Mouse (Mus musculus) cerebellum, postnatal 14 days (tissue): ENCODE data around the gene Chst15.

Experiments used
- DNase-seq, 2 experiments: peaks; one replicate each; pipeline ENCODE4 v3.0.0; 2021; ENCODE audit warnings: mixed read lengths in 2 of 2

Gene Chst15

DNA sequence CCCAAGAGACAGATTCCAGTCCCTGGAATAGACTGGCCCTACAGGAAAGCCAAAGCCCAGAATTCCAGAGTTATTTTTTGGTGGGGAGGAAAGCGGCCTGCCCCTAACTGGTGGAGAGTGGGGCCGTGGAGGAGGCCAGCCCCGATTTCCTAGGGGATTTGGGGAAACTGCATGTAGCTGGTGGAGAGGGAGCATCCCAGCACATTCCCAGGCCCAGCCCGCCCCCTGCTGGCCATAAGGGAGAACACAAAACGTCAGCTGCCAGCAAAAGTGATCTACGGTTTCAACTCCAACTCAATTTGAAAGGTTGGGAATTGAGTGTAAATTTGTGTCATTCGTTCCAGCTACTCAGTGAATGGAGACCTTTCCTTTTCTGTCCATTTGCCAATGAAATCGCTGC is 103.6 kb downstream of the Chst15 start:
- DNase-seq, result peak; percentile 88 to 89

DNA sequence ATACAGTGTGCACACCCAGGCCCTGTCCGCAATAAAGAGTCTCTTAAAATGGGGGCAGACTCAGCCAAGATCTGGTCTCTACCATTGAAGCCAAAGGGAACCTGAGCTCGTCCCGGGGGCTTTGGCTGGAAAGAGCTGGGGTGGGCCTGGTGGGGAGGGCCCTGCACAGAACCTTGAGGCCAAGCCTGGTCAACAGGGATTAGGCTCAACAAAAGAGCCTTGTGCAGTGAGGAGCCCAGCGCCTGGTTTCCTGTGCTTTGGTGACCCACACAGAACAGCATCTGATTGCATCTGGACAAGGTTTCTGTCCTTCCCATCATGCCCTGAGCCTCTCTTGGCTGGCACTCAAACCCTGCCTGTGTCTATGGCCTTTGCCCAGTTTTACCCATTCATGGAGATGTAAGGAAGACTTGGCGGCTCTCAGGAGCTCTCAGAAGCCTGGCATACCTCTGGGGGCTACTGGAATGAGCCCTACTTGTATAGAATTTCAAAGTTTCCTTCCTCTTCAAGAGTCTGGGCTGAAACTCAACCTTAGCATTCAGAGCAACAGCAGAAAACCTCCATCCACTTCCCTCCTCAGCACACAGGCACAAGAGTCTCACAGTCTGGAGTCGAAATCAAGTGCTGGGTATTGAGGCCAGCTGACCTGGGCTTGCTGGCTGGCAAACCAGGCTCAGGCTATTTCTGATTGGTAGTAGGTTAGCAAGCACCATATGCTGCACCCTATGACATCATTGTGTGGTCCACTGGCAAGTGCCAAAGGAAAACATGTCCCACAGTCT is 104.9 kb downstream of the Chst15 start:
- DNase-seq, result peak; percentile 79 to 83

DNA sequence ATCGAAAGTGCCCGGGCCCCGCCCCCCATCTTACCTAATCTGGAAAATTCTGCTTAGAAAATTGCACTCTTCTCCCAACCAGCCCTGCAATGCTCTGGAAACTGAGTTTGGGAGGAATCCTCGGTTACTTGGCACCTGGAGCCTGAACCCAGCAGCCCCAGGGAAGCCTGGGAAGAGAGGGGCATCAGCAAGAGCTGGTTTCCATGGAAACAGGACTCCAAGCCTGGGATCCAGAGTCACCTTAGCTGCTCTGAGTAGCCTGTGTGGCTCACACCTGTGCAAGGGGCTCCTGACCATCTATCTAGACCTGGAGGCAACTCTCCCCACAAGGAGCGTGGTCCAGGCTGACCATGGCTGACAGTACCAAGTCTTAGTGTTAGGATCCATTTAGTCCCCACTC is 106.4 kb downstream of the Chst15 start:
- no peak for DNase-seq

DNA sequence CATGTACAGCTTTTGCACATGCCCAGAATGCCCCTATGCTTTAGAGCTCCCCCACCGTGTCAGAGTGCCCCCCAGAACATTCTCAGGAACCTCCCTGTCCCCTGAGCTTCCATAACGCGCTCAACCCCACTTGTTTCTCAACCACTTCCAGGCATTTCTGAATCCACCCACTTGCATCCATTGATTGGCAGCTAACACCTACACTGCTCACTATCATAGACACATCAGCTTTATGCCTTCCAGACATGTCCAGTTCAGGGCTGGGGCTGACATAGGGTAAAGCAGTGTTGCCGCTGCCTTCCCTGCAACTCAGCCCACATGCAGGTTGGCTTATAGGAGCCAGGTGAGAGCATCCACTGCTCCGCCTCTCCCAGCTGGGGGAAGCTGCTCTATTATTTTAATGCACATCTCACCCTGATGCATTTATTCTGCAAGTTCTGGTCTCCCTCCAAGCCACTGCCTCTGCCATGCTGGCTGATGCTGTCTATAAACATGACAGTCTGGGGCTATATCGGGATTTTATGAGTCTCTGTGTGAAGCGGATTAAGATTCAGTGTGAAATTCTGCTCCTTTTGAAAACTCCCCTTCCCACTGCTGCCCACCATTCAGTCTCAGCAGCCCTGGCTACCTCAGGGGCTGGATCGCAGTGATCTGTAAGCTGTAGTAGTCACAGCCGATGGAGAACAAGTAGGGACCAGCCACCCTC is 107.9 kb downstream of the Chst15 start:
- DNase-seq, result no peak

DNA sequence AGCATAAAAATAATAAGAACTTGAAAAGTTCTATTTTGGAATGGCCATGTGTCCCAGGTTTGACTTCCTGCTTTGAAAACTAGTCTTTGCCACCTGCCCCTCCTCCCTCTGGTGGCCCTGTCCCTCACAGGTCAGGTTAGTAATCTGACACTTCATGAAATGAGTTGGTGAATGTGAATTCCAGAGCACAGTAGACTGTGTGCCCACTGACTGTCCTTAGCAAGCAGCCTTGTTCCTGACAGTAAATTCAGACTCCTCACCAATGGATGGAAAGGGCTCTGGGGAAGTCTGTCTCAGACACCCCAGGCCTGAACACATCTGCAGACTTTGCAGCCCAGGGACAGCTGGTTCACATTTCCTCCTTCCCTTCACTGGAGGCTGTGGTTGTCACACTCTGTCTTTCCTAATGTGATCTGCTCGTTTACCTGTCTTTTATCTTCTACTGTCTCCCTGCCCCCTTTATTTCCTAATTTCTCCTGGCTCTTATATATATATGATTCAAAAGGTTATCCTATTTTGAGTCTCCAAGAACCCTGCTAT is 112.9 kb downstream of the Chst15 start:
- no peak for DNase-seq

DNA sequence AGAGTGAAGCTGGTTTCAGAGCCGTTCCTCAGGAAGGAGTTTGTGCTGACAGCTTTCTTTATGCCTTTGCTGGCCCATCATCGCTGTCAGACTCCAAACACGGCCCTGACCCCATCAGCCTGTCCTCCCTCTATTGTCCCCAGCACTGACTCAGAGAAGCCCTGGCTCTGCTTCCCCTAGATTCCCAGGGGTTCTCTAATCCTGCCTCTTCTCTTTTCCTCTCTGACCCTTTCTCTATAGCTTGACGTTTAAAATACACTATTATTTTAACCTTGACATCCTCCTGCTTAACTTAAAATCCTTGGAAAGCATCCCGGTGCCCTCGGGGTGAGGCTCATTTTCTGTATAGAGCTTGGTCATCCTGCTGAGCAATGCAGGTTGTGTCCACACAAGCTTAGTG is 117.3 kb downstream of the Chst15 start:
- DNase-seq, result no peak

DNA sequence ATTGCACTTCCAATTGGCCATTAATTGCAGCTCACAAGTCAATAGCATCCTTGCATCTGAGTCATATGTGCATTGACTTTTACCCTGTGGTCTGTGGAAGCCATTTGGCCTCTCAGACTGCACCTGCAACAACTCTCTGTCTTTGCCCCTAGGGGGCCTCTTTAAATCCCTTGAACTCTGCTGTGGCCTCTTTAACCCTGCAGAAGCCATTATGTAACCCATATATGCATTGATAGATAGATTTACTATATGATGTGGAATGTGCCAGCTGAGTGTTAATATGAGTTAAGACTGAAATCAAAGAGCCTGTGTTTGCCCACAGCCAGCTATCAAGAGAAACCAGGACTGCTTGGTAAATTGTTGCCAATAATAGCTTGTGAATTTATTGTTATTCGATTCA is 118.2 kb downstream of the Chst15 start:
- DNase-seq, result no peak

DNA sequence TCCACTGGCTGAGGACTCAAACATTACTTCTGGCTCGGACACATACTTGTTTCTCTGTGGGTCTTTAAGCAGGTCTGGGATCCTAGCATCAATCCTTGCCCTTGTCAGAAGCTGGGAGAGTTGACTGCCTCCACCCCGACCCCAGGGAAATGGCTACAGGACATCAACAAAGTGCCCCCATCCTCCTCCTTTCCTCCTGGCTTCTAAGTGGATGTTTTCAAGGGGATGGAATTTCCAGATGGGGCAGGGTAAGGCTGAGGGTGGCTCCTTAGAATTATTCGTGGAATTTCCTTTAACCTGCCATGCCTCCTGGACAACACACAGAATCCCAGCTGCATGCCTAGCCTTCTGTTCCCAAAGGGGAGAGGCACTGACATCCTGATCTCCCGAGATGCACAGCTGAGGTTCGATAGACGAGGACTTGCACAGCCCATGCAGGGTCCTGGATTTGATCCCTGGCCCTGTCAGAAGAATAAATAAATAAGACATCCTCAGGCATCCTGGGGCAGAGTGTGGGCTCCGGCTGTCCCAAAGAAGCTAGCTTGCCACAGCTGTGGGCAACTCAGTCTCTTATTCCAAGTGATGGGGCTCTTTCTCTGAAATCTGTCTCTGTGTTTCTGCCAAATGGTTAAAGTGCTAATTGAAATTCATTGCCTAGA is 119.1 kb downstream of the Chst15 start:
- DNase-seq, result peak; percentile 52 to 59

DNA sequence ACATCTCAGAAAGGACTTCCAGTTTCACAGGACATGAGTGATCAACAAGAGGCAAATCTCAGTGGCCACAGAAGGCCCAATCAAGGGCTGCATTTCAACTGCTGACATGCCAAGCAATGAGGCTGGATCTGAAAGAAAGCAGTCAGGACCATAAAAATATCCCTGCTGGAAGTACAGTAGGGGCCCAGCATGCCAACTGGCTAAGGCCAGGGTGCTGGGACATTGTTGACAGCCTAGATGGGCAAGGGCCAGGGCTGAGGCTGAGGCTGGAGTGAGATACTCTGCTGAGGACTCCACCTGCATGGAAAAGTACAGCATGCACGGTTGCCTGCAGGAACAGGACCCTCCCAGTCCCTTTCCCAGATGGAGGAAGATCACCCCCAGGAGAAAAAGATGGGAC is 120.4 kb downstream of the Chst15 start:
- no peak for DNase-seq

DNA sequence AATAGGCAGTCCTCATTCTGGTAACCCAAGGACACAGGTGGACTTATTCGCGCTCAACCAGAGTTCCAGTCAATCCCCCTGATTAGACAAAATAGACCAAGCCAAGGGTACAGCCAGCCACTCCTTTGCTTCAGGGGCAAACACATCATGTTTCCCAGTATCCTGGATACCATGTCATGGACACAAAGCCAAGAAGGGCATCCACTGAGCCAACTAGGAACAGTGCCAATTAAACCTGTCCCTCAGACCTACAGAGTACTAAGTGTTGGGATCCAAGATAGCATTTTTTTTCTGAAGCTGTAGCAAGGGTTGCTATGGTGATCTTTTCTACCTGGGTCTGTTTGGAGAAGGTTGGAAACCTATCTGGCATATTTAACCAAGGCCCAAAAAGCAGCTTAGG is 123.4 kb downstream of the Chst15 start:
- DNase-seq, result peak; percentile 69 to 80

DNA sequence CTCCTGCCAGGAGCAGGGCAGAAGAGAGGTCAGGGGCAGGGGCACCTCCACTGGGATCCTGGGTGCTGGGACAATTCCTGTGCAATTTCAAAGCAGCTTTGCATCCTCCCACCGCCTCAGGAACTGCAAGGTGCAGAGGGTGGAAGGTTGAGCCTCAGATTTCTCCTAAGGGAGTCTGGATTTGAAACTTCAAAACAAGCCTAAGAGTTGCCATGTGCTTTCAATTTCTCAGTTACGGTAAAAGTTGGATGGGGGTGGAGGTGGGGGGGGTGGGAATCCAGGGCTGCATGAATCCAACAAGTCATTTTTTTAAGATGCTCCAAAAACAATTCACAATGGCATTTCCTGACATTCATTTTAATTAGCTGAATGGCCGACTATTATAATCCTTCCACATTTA is 129.6 kb downstream of the Chst15 start:
- DNase-seq, result no peak
